Mouse (Mus musculus) MEL (cell line): Measurements from ENCODE around the gene Prkar1b. TPM values are rescaled to one million over a fixed set of nuclear protein-coding genes. Genes with fewer than 3 reads are reported as not detected.

Experiments
- DNase-seq: peaks from one replicate; pipeline ENCODE4 v3.0.0; 2011; ENCODE audit warnings: low read depth, low spot score
- H3K27ac ChIP-seq: 2 replicates; pipeline ENCODE4 v1.5.1; 2012; ENCODE audit warnings: low read depth, mild to moderate bottlenecking, control low read depth, low read length, moderate library complexity; ENCODE audit not compliant: control insufficient read depth
- H3K27me3 ChIP-seq, 2 experiments: fragments of 150-350 bp in 1 of 2; sonication (generic) in 1 of 2; 2 replicates each; pipeline ENCODE4 v1.6.1; 2012; ENCODE audit warnings: low read length in 2 of 2, mild to moderate bottlenecking in 2 of 2, improper control_type of control experiment in 1 of 2, moderate library complexity in 1 of 2; ENCODE audit not compliant: insufficient read depth in 2 of 2, control insufficient read depth in 1 of 2
- H3K36me3 ChIP-seq, 2 experiments: 2 replicates each; pipeline ENCODE4 v1.6.1; 2012 to 2014; ENCODE audit warnings: low read length in 2 of 2, improper control_type of control experiment in 1 of 2, inconsistent platforms in 1 of 2, mild to moderate bottlenecking in 1 of 2; ENCODE audit not compliant: insufficient read depth in 2 of 2, control insufficient read depth in 1 of 2
- H3K4me1 ChIP-seq, 2 experiments: fragments of 150-350 bp in 1 of 2; sonication (generic) in 1 of 2; 2 replicates each; pipeline ENCODE4 v1.6.1; 2012; ENCODE audit warnings: low read length in 2 of 2, improper control_type of control experiment in 1 of 2, mild to moderate bottlenecking in 1 of 2; ENCODE audit not compliant: insufficient read depth in 2 of 2, control insufficient read depth in 1 of 2
- H3K4me3 ChIP-seq, 2 experiments: fragments of 150-350 bp in 1 of 2; sonication (generic) in 1 of 2; 2 replicates each; pipeline ENCODE4 v1.5.1; 2012; ENCODE audit warnings: low read depth in 2 of 2, low read length in 2 of 2, mild to moderate bottlenecking in 2 of 2, moderate library complexity in 2 of 2, control low read depth in 1 of 2, improper control_type of control experiment in 1 of 2; ENCODE audit not compliant: control insufficient read depth in 1 of 2, insufficient read depth in 1 of 2
- H3K79me2 ChIP-seq: 2 replicates; pipeline ENCODE4 v1.6.1; 2012; ENCODE audit warnings: mild to moderate bottlenecking, low read length, moderate library complexity; ENCODE audit not compliant: control insufficient read depth, poor library complexity, insufficient read depth
- H3K9ac ChIP-seq: 2 replicates; pipeline ENCODE4 v1.6.1; 2012; ENCODE audit warnings: low read depth, mild to moderate bottlenecking, control low read depth, low read length, moderate library complexity; ENCODE audit not compliant: control insufficient read depth, poor library complexity, severe bottlenecking
- H3K9me3 ChIP-seq: fragments of 150-350 bp; sonication (generic); replicated peaks from 2 replicates; pipeline ENCODE4 v1.6.1; 2012; ENCODE audit warnings: mild to moderate bottlenecking, low read length, improper control_type of control experiment, moderate library complexity; ENCODE audit not compliant: insufficient read depth
- CHD1 ChIP-seq: IDR thresholded peaks from 2 replicates; pipeline ENCODE4 v1.6.1; 2012; ENCODE audit warnings: low read depth, mild to moderate bottlenecking, inconsistent platforms, low read length, improper control_type of control experiment
- CHD2 ChIP-seq: IDR thresholded peaks from 2 replicates; pipeline ENCODE4 v1.6.1; 2011; ENCODE audit warnings: low read length, improper control_type of control experiment
- CTCF ChIP-seq, 3 experiments: IDR thresholded peaks in 2 of 3; conservative IDR thresholded peaks in 1 of 3; 2 replicates each; pipeline ENCODE4 v1.5.1; 2011 to 2012; ENCODE audit warnings: low read length in 3 of 3, low read depth in 2 of 3, mild to moderate bottlenecking in 2 of 3, improper control_type of control experiment in 1 of 3, inconsistent platforms in 1 of 3, mixed read lengths in 1 of 3, moderate library complexity in 1 of 3; ENCODE audit not compliant: control insufficient read depth in 1 of 3, insufficient read depth in 1 of 3, poor library complexity in 1 of 3, severe bottlenecking in 1 of 3
- ELF1 ChIP-seq: IDR thresholded peaks from 2 replicates; pipeline ENCODE4 v1.6.1; 2014; ENCODE audit warnings: low read depth, mild to moderate bottlenecking, inconsistent platforms, low read length, improper control_type of control experiment, moderate library complexity
- EP300 ChIP-seq, 2 experiments: IDR thresholded peaks; 2 replicates each; pipeline ENCODE4 v1.6.1; 2011; ENCODE audit warnings: improper control_type of control experiment in 2 of 2, low read length in 2 of 2, low read depth in 1 of 2, mild to moderate bottlenecking in 1 of 2
- GABPA ChIP-seq: IDR thresholded peaks from 2 replicates; pipeline ENCODE4 v1.6.1; 2012; ENCODE audit warnings: low read depth, mild to moderate bottlenecking, inconsistent platforms, low read length, improper control_type of control experiment, moderate library complexity
- HCFC1 ChIP-seq: IDR thresholded peaks from 2 replicates; pipeline ENCODE4 v1.6.1; 2012; ENCODE audit warnings: low read depth, mild to moderate bottlenecking, inconsistent platforms, low read length, improper control_type of control experiment, moderate library complexity
- JUND ChIP-seq: IDR thresholded peaks from 2 replicates; pipeline ENCODE4 v1.6.1; 2011; ENCODE audit warnings: low read depth, mild to moderate bottlenecking, improper control_type of control experiment, low read length
- KAT2A ChIP-seq: conservative IDR thresholded peaks from 2 replicates; pipeline ENCODE4 v1.6.1; 2012; ENCODE audit warnings: low read depth, low read length, improper control_type of control experiment, inconsistent platforms
- MXI1 ChIP-seq: IDR thresholded peaks from 2 replicates; pipeline ENCODE4 v1.6.1; 2011; ENCODE audit warnings: mild to moderate bottlenecking, low read depth, low read length, improper control_type of control experiment
- MYB ChIP-seq: IDR thresholded peaks from 2 replicates; pipeline ENCODE4 v1.6.1; 2011; ENCODE audit warnings: mild to moderate bottlenecking, low read depth, low read length, improper control_type of control experiment
- NRF1 ChIP-seq: IDR thresholded peaks from 2 replicates; pipeline ENCODE4 v1.6.1; 2014; ENCODE audit warnings: low read depth, mild to moderate bottlenecking, inconsistent platforms, low read length, improper control_type of control experiment, moderate library complexity; ENCODE audit not compliant: poor library complexity, insufficient read depth, severe bottlenecking
- POLR2AphosphoS2 ChIP-seq: IDR thresholded peaks from 2 replicates; pipeline ENCODE4 v1.6.1; 2011; ENCODE audit warnings: low read length, improper control_type of control experiment
- POLR2AphosphoS5 ChIP-seq: IDR thresholded peaks from 2 replicates; pipeline ENCODE4 v1.6.1; 2012; ENCODE audit warnings: low read depth, borderline replicate concordance, mild to moderate bottlenecking, inconsistent platforms, low read length, moderate library complexity, mixed read lengths
- SIN3A ChIP-seq: IDR thresholded peaks from 2 replicates; pipeline ENCODE4 v1.6.1; 2012; ENCODE audit warnings: low read length, improper control_type of control experiment, inconsistent platforms
- SMC3 ChIP-seq: IDR thresholded peaks from 2 replicates; pipeline ENCODE4 v1.6.1; 2011; ENCODE audit warnings: low read depth, low read length, improper control_type of control experiment
- TAL1 ChIP-seq: IDR thresholded peaks from 2 replicates; pipeline ENCODE4 v1.6.1; 2012; ENCODE audit warnings: mild to moderate bottlenecking, inconsistent platforms, low read length, moderate library complexity, mixed read lengths
- TBP ChIP-seq: IDR thresholded peaks from 2 replicates; pipeline ENCODE4 v1.8.0; 2011; ENCODE audit warnings: low read depth, low read length, improper control_type of control experiment
- TCF12 ChIP-seq: IDR thresholded peaks from 2 replicates; pipeline ENCODE4 v1.6.1; 2014; ENCODE audit warnings: low read depth, mild to moderate bottlenecking, inconsistent platforms, low read length, improper control_type of control experiment, moderate library complexity
- USF1 ChIP-seq: IDR thresholded peaks from 2 replicates; pipeline ENCODE4 v1.6.1; 2014; ENCODE audit warnings: low read depth, mild to moderate bottlenecking, inconsistent platforms, low read length, improper control_type of control experiment, moderate library complexity
- USF2 ChIP-seq, 2 experiments: IDR thresholded peaks; 2 replicates each; pipeline ENCODE4 v1.6.1; 2011 to 2012; ENCODE audit warnings: improper control_type of control experiment in 2 of 2, low read length in 2 of 2, borderline replicate concordance in 1 of 2, inconsistent platforms in 1 of 2, low read depth in 1 of 2, mild to moderate bottlenecking in 1 of 2; ENCODE audit not compliant: insufficient read depth in 1 of 2
- ZMIZ1 ChIP-seq: IDR thresholded peaks from 2 replicates; pipeline ENCODE4 v1.6.1; 2012; ENCODE audit warnings: low read depth, mild to moderate bottlenecking, inconsistent platforms, low read length, improper control_type of control experiment, moderate library complexity
- polyA plus RNA-seq, 2 experiments: library from polyadenylated mRNA; stranded (reverse) in 1 of 2; unstranded in 1 of 2; fragments of >175 nt in 1 of 2; fragments of >200 nt in 1 of 2; gene quantifications; 2 replicates each; pipeline versions ENCODE4 v1.2.1 to v1.2.4; 2012; ENCODE audit warnings: low replicate concordance in 2 of 2, low read depth in 1 of 2; ENCODE audit not compliant: insufficient read length in 2 of 2, insufficient read depth in 1 of 2, missing spikeins in 1 of 2
- total RNA-seq: library from RNA; depleted of rRNA; stranded (reverse); fragments of 300-350 nt; gene quantifications from 2 replicates; pipeline ENCODE4 v1.2.3, GENCODE M21; 2012

The Prkar1b gene
- total and polyA plus RNA-seq, 3 experiments: not detected

GRCm38 (mm10) chr5:139033406-139034317, 116.1 kb downstream of the Prkar1b start:
- Histone ChIP-seq H3K4me1 (no peaks in the 10 kb centered on the region), H3K4me3 (no peak overlapping the region), H3K27ac (no peak overlapping the region), H3K36me3 (no peaks in the 10 kb centered on the region), H3K9ac (no peak overlapping the region), H3K9me3 (no peaks in the 10 kb centered on the region), H3K79me2 (no peaks in the 10 kb centered on the region), H3K27me3 (no peaks in the 10 kb centered on the region)
- TF ChIP-seq USF1: no peak
- TF ChIP-seq SMC3: no peak
- TF ChIP-seq TAL1: no peak
- no peak for TF ChIP-seq KAT2A
- TF ChIP-seq MXI1: no peak
- no peak for TF ChIP-seq CHD1
- TF ChIP-seq POLR2AphosphoS5: no peak
- TF ChIP-seq MYB: no peak
- TF ChIP-seq POLR2AphosphoS2: no peak
- no peak for TF ChIP-seq ELF1
- no peak for TF ChIP-seq USF2 (IDR thresholded peaks at IDR 0.05; ENCODE audit: borderline replicate concordance in 1 of 2, insufficient read depth in 1 of 2, low read depth in 1 of 2, low read length in 2 of 2)
- TF ChIP-seq CHD2: no peak
- no peak for TF ChIP-seq CTCF (IDR thresholded peaks at IDR 0.05 in 2 of 3, conservative IDR thresholded peaks at IDR 0.05 in 1 of 3; ENCODE audit: control insufficient read depth in 1 of 3, insufficient read depth in 1 of 3, low read depth in 2 of 3, low read length in 3 of 3, poor library complexity in 1 of 3, severe bottlenecking in 1 of 3)
- no peak for TF ChIP-seq GABPA
- TF ChIP-seq ZMIZ1: no peak
- no peak for TF ChIP-seq NRF1
- TF ChIP-seq SIN3A: no peak
- no peak for TF ChIP-seq TBP
- TF ChIP-seq JUND: no peak
- no peak for DNase-seq

- H3K4me3 ChIP-seq: no peak overlapping the region
- no peak overlapping the region for H3K9ac ChIP-seq
- no peaks in the 10 kb centered on the region for H3K79me2 ChIP-seq
- H3K9me3 ChIP-seq: no peaks in the 10 kb centered on the region
- TF ChIP-seq POLR2AphosphoS5 (no peak), TCF12 (no peak), HCFC1 (no peak), EP300 (IDR thresholded peaks at IDR 0.05; ENCODE audit: low read depth in 1 of 2, low read length in 2 of 2) (no peak)
- no peak for DNase-seq
- H3K4me1 ChIP-seq: no peaks in the 10 kb centered on the region
- no peaks in the 10 kb centered on the region for H3K36me3 ChIP-seq
- H3K27me3 ChIP-seq: no peaks in the 10 kb centered on the region
- H3K27ac ChIP-seq: no peak overlapping the region
Measured at GRCm38 (mm10) chr5:139027603-139028002, 122.2 kb downstream of the Prkar1b start.
